Mouse (Mus musculus): ENCODE measurements around the gene 3110070M22Rik.
"Not testable (repeated sequence)": the region's sequence is repeated elsewhere in the genome, so short reads cannot be mapped to it uniquely, and the experiment has no call there.

Gene 3110070M22Rik

DNA sequence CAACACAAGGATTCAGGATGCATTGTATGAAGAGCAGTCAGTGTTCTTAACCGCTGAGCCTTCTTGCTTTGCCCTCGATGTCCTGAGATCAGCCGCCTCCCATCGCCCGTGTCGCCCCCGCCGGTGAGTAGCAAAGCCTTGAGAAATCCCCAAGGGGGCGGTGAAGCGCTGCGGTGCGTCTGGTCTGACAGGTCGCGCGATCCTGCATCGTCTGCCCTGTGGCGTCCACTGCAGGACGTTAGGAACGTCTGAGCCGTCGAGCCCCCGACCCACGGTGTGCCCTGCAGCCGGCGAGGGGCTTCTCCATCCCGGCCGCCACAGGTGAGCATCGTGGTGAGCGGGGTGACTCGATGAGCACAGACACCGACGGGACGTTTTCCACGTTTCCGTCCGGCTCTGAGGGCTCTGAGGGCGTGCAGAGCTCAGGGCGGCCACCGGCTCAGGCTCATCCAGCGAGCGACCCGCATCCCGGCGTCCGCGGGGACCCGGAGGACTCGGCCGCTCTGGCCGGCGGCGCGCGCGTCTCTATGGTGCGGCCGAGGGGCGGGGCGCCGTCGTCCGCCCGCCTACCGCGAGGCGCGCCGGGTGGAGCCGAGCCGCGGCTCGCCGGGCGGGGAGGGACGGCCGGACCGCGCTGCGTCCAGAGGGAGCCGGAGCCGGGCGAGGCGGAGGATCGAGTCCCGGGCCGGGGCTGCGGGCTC is at the start of gene 3110070M22Rik, which contains the start of gene Tmem267:
3110070M22Rik (minus strand) TSS at position 504 of the 701 bp plus-strand sequence.
Tmem267 (plus strand) TSS at position 160 of the 701 bp plus-strand sequence.
- peak; percentile 96 for DNase-seq (ENCODE audit: low spot score)

DNA sequence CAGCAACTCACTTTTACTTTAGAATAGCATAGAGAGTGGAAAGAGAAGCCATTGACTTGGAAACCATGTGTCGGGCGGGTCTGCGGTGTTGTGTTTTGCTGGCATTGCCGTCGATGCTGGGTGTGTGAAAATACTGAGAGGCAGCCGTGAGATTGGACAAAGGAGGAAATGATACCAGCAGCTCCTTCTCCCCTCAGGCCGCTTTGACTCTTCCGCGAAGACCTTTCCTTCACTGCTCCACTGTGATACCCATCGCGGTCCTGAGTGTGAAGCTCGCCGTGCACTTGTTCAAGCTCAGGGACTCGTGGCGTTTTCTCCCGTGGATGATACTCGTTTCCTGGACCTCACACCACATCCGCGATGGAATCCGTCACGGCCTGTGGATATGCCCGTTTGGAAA is 6.8 kb upstream of the 3110070M22Rik start:
- DNase-seq (ENCODE audit: low spot score): not testable (repeated sequence)

DNA sequence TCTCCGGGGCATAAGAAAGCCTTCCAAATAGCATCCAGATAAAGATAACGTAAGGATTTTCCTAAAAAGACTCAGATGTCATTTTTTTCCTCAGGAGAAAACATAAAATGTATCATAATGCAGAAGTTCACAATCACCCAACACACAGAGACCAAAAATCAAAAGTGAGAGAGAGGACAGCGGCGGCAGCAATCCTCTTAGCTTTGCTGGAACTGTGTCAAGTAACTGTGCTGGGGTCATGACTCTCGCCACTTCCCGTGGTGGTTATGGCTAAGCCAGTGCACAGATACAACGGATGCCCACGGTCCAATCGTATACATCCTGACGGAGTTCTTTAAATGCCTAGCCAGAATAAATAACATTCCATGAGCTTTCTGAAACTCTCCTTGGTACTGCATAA is 3.9 kb upstream of the 3110070M22Rik start:
- not testable (repeated sequence) for DNase-seq (ENCODE audit: low spot score)

DNA sequence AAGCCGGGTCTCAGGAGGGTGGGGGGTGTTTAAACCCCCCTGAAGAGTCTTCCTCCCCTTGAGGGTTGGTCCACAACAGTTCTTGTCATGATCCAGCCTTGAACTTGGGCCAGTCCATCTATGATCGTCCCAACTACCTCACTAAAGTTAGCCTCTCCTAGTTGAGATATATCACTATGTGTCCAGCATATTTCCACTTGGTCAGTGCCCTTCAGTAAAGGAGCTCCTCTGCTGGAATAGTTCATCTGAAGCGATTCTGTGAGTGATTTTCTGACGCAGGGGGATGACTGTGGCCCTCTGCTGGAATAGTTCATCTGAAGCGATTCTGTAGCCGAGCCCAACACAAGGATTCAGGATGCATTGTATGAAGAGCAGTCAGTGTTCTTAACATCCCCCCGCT is 829 bp downstream of the 3110070M22Rik start:
- peak; percentile 33 for DNase-seq (ENCODE audit: low spot score)

DNA sequence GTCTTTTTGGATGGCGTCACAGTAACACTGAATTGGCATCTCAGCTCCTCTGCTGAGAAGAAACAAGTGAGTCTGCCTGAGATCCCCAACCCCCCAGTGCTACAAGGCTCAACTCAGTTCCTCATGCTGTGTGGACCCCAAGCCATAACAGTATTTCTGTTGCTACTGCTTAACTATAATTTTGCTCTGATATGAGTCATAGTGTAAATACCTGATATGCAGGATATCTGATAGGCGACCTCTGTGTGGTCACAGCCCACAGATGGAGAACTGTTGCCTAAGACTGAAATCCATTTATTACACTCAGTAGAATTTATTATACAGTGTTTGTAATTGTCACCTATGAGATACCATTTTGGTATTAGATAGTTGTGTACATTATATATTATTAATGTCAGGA is 10.4 kb downstream of the 3110070M22Rik start:
- no peak for DNase-seq (ENCODE audit: low spot score)

DNA sequence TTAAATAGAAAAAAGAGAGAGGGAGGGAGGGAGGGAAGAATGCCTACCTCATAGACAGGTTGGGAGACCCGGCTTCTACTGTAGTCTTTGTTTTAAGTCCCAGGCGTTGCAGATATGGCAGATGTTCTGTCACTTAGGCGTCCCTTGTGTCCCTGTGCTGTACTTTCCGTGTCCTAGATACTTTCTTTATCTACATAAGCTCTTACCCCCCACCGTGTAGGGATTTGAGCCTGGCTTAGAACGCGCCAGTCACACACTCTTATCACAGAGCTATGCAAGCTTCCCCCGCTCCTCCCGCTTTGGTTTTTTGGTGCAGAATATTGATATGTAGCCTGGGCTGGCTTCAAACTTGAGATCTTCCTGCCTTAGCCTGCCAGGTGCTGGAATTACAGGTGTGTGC is 11.6 kb downstream of the 3110070M22Rik start:
- DNase-seq (ENCODE audit: low spot score): peak; percentile 10

DNA sequence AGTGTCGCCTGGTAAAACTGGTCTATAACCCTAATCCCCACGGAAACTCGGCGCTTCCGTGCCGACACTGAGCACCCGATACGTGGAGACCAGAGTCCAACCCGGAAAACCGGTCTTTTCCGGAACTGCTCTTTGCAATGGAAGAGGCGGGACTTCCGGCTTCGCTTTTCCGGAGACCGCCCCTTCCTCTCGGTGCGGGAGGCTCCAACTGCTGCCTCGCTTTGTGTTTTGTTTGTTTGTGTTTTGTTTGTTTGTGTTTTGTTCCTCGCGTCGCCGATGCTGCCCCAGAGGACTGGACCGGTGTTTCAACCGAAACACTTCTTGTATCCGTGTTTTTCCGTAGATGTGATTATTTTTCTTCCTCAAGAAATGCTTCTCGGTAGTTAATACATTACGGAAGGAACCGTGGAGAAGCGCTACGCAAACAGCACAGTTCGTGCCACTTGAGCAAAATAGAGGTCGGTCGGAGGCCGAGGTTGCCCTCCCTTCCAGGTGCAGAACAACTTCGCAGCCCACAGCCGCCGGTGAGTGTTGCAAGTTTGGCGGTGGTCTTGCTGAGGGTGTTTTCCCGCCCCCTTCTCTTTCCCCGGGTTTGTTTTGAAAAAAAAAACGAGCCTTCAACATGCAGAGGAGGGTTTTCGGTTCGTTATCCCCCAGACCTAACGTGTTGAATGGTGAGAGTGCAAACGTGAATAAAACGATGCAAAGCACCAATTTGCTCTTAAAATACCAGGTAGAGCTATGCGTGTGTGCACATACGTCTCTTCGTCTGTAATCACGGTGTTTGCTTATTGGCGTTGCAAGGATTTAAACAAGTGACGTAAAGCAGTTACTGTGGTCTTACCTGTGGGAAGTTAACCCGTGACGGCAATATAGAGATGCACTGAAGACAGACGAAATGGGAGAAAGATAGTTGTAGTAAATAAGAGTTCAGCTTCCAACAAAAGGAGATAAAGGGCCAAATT is 25.3 kb downstream of the 3110070M22Rik start, which contains the start of gene 4833420G17Rik:
4833420G17Rik (plus strand) TSS at position 173 of the 965 bp plus-strand sequence.
- DNase-seq (ENCODE audit: low spot score): peak; percentile 95

DNA sequence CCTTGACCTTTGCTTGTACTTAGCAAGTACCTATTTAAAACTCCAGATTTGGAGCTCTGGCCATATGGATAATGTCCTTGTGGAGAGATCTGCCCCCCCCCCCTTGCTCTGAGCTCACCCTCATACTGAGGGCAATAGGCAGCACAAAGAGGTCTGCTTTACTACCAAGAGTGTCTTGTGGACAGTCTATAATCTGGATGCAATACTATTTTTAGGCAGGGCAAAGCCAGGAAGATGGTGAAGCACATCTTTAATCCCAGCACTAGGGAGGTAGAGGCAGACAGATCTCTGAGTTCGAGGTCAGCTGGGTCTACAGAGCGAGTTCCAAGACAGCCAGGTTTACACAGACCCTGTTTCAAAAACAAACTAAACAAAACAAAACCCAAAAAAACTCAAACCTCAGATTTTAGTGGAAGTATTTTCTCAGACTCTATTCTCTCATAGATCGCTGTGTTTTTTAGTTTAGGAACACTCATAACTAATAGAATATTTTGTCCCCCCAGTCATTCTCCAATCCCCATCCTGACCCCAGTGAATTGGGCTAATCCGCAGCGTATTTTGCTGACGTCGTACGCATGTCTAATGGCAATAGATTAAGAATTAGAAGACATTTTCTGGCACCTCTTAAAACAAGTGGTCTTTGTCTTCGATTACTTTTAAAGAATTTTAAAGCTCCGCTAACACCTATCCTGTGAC is 26.1 kb downstream of the 3110070M22Rik start:
- DNase-seq (ENCODE audit: low spot score): peak; percentile 3

DNA sequence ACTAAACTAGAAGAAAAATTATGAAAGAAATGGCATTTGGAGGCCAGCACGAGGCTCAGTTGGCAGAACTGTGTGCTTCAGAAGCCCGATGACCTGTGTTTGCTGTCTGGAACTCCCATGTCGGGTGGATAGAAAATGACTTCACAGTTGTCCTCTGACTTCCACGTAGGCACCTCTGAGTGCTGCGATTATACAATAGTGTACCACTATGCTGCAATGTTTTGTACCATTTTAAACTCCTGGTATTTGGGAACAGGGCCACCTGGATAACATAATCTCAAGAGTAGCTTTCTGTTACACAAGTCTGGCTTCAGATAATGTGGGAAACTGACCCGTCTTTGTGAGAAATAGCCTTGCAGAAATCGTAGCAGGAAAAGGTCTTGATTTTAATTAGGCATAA is 31.8 kb downstream of the 3110070M22Rik start:
- no peak for DNase-seq (ENCODE audit: low spot score)

DNA sequence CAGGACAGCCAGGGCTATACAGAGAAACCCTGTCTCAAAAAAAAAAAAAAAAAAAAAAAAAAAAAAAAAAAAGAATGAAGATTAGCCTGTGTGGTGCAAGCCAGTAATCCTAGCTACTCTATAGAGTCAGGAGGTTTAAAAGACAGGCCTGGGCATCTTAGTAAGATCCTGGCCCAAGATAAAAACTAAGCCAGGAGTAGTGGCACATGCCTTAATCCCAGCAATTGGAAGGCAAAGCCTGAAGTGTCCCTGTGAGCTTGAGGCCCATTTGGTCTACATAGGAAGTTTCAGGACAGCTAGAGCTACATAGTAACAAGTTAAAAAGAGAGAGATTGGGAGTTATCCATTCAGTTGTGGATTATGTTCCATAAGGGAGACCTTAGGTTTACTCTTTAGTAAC is 33.1 kb downstream of the 3110070M22Rik start:
- DNase-seq (ENCODE audit: low spot score): no peak

DNA sequence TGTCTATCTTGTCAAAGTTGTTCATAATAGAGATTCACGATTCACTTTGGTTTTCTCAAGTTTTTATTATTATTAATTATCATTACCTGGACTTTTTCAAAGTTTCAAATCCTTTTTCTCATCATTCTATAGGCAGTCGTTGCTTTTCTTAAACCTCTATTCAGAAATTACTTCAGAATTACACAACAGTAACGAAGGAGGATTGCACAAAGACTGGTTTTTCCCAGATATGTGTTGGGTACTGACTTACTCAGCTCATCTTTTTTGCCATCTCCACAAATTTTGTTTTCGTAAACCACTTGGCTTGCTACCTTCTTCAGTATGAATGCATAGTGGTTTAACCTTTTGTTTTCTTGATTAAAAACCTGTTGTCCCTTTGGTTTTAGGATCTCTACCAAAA is 34.6 kb downstream of the 3110070M22Rik start:
- no peak for DNase-seq (ENCODE audit: low spot score)

DNA sequence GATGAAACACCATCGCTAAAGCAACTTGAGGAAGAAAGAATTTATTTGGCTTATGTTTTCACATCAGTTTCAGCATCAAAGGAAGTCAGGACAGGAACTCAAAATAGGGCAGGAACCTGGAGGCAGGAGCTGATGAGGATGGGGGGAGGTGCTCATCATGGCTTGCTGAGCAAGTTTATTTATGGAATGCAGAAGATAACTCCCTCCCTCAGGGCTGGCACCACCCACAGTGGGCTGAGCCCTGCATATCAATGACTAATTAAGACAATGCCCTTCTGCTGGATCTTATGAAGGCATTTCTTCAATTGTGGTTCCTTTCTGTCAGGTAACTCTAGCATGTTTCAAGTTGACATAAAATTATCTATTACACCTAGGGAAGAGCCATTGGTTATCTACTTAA is 45.9 kb downstream of the 3110070M22Rik start:
- no peak for DNase-seq (ENCODE audit: low spot score)

Measured in retina, embryonic 14.5 days (tissue).